Mouse (Mus musculus): ENCODE measurements at regions not wholly inside any gene's neighbourhood (a gene's known extent, or its start where the extent isn't known, plus 50 kb on each side); places are given as distances from the start of the nearest gene placed in this dataset.

DNA sequence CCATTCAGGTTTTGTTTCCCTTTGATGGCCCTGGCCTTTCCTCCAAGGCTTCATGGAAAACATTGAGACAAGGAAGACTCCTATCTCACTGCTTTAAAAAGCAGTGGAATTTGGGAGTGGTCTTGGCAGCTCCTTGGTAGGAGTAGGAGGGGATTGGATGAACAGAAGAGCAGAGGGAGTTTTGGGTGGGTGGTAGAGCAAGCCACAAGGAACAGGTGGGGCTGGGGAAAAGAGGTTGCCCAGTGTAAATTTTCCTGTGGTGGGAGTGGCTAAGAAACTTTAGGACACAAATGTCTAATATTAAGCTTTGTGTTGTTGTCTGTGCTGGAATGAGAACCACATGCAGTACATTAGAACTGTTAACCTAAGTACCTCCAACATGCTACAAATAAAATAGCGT lies 148.9 kb downstream of the Pik3r1 start:
- no peak for TF ChIP-seq CTCF (IDR thresholded peaks at IDR 0.05; ENCODE audit: low read depth)
- no peak for TF ChIP-seq EP300 (IDR thresholded peaks at IDR 0.05; ENCODE audit: low read depth)

Data from liver, embryonic 14.5 days (tissue).